Mouse (Mus musculus) heart, postnatal 25 days (tissue): ENCODE measurements around the gene Afm. TPM values are rescaled to one million over a fixed set of nuclear protein-coding genes. Genes with fewer than 3 reads are reported as not detected.

ENCODE experiments used
- DNase-seq: peaks from one replicate; pipeline ENCODE4 v3.0.0; 2022; ENCODE audit warnings: low spot score
- intact Hi-C: fragments of 180-260 bp; cut with DNase I; formaldehyde crosslinking; loops from one replicate; pipeline ENCODE4 v1.15.1; 2025
- total RNA-seq, 2 experiments: library from RNA; stranded (reverse); gene quantifications; 2 replicates each; pipeline ENCODE4 v1.2.3; 2021

The Afm gene
- total RNA-seq, 2 experiments from 2014 or later: not detected

DNA sequence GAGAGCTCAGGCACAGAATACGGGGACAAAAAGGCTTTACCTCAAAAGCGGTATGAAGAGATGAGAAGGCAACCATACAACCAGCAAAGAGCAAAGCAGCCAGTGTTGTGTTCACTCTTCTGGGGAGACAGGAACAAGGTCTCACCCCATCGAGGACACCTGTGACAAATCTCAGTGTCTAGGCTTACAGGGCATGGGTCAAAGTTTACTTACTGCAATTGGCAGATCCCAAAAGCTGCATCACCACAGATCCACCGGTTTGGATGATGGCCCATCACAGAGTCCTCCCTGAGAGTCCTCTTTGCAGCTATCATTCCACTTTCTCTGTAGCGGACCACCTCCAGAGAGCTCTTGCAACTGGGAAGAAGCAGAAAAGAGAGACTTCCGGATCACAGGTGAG lies 3.2 kb upstream of the Afm start:
- intact Hi-C loops: no loop called here
- no peak for DNase-seq

DNA sequence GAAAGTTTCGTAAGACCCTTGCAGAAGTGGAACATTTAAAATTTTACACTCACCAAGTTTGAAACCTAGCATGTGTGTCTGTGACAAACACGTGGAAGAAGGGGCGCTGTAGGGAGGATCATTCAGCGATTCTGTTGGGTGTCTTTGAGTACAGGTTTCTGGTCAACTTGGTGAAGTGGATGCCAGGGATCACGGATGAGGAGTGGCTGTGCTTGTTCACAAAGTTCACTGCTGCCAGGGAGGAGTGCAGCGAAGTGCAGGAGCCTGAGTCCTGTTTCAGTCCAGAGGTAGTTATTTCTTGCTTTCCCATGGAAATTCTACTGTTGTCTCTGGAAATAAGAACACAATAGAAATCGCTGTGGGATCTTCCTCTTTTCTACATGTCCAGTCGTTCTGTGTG lies 32.5 kb downstream of the Afm start:
- no peak for DNase-seq
- intact Hi-C loops: no loop called here

DNA sequence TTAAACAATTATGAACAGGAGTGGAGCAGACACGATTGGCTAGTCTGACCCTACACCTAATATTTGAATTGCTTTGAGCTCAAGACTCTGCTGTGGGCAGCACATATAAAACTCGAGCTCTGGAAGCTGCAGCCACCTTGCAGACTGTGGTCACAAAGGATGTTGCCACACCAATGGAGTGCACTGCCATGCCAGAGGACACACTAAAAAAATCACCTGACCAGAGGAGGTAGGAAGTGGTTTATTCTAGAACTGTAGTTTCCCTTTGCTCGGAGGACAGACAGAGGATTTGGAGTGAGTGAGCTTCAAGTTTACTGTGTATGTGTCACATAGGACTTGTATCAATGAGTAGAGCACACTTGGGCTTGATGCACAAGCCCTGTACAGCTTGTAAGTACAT lies 37.3 kb downstream of the Afm start:
- intact Hi-C loops: no loop called here
- DNase-seq: no peak

DNA sequence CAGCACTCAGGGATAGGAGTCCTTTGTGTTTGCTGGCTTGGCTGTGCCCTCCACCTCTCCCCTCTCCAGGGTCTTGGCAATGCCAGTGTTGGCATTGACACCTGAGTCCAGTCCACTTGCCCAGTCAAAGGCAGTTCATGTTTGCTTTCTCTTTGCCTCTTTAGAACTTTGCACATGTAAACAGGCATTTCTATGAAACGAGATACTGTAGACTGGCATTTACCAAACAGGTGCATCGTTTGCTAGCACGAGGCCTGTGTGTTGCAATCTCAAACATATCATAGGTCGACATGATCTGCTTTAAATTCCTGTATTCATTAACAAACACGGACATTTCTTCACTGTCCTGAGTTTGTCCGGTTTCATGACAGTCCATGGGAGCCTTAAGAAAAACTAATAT lies 42.0 kb downstream of the Afm start, which contains the start of gene 5830473C10Rik:
Gene 5830473C10Rik, plus strand, starts transcription at position 365 of the 400 bp plus-strand sequence.
- no peak for DNase-seq
- intact Hi-C loops: no loop called here

DNA sequence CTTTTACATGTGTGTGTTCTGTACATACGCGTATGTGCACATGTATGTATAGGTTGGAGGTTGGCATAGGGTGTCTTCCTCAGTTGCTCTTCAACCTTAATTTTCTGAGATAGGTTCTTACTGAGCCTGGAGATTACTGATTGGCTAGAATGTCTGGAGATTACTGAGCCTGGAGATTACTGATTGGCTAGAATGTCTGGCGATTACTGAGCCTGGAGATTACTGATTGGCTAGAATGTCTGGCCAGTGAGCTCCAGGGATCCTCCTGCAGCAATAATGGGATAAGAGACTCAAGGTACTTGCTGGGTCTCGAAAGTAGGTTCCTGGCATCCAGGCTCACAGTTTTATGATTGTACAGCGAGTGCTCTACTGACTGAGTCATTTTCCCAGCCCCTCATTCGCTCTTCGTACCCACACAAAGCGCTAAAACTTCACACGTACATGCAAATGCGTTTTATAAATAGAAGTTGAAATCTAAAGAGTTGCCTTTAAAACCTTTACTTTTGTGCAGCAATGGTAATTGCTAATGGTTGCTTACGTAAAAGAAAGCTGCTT lies 43.1 kb downstream of the Afm start:
- DNase-seq: no peak
- intact Hi-C loops: no loop called here

DNA sequence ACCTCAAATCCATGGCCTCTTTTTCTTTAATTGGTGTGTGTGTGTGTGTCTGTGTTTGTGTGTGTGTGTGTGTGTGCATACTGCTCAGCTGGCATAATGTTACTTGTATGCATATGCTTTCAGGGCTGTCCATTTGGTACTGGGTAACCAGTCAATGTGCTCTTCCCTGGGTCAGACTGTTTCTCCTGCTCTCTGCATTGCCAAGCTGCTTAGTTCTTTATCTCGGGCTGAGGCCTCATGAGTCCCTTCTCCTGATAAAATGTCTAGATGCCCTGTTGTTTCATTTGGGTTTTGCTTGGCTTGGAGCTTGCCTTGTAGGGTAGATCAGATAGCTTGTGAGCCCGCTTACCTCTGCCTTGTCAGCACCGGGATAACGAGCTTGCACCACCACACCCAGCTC lies 44.1 kb downstream of the Afm start:
- intact Hi-C loops: no loop called here
- DNase-seq: no peak

DNA sequence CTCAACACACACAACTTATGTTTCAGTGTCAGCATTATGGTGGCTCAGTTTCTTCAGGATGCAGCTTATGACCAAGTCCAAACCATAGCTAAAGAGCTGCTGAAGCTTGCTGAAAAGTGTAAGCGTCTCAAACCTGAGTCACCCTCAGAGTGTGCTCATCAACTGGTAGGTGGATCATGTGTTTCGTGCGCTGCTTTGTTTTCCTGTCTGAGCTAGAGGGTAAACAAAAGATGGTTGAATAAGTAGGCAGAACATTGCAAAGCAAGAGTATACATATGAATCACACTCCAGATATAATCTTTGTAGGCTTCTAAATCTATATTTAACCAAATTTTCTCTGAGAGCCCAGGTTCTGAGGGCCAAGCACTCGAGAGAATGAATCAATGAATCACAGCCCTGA lies 45.4 kb downstream of the Afm start:
- DNase-seq: no peak
- intact Hi-C loops: no loop called here

DNA sequence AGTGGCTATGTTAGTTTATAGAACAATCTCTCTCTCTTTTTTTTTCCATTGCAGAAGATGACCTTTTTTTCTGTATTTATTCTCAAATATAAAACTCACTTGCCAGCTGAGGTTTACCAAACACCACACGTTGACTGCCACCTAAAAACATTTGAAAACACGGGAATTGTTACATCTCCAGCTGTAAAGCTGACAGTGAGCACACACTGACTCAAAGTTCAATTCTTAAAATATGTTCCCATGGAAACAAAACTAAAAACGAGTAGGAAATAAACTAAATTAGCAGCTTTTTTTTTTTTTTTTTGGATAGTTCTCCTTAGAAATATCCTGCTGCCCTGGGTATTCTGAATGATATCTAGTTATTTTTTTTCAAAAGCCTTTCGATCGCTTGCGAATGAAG lies 46.5 kb downstream of the Afm start:
- no peak for DNase-seq
- intact Hi-C loops: no loop called here

DNA sequence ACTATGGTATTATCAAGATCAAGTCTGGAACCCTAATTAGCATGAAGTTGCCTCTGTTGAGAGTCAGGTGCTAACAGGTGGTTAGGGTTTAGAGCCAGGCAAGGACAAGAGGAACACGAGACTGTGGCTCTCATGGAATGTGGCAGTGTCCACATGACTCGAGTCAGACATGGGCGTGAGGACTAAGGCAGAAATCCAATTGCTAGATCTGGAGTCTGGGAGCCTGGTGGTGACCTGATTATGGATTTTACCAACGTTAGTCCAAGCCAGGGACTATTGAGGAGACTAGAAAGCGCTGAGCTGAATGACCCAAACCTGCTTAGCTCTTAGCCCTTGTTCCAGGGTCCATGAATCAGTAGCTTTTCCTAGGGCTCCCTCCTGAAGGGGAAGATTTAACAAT lies 49.1 kb downstream of the Afm start:
- no peak for DNase-seq
- intact Hi-C loops: no loop called here

DNA sequence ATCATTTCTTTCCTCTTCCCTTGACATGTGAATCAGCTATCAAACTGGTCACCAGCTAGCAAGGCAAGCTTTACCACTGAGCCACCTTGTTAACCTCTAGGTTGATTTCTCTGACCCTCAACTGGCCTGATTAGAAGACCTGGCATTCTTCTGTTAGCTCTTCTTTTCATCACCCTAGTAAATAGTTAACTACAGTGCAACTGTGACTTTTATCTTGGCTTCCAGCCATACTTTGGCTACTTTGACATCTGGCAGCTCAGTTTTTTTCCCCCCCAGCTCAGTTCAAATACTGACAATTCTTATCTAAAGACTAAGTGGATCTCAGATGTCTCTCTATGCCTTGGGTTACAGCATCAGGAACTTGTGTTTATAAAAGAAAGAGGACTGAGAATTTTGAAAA lies 49.6 kb downstream of the Afm start:
- DNase-seq: no peak
- intact Hi-C loops: no loop called here

DNA sequence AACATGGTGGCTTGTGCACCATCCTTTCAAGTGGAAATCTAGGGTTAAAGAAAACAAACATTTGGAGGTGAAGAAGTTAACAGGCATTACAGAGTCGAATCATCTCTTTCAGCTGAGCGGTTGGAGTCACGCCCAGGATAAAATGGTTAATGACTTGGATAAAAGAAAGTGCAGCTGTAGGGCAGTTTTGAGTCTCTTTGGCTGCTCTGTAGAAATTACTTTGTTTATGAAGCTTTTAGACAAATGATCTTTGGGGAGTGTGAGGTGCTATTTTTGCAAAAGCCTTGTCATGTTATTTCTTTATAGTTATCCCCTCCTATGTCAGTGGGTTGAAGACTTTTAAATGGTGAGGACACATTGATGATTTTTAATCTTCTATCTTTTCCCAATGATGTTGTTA lies 52.5 kb downstream of the Afm start:
- intact Hi-C loops: no loop called here
- no peak for DNase-seq

DNA sequence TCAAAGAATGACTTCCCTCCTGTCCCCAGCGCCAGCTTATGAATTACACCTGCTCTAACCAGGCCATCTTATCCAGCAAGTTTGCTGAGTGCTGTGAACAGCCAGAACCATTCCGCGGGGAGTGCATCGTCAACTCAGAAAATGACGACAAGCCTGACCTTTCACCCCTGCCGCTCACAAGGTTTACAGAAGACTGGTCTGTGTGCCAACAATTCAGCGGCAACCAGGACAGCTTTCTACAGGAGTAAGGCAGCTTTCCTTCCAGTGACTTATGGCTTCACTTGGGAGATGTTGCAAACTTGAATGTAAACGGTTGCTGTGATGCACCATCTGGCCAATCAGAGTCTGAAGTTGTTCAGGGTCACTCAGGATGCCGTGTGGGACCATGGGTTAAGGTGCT lies 59.0 kb downstream of the Afm start:
- intact Hi-C loops: no loop called here
- DNase-seq: no peak

DNA sequence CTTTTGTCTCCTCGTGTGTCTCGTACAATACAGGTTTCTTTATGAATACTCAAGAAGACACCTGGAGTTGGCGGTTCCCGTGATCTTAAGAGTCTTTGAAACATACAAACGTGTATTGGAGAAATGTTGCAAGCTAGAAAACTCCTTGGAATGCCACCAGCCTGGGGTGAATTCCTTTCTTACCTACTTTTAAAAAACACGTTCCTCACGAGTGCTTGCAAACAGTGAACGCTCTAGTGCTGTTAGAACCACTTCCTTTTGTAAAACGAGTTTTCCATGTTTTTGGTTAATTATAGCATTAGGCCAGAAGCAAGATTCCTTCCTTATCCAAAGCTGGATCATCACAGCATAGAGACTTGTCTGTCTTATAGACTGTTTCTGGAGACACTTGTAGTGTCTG lies 60.8 kb downstream of the Afm start:
- no peak for DNase-seq
- intact Hi-C loops: no loop called here

DNA sequence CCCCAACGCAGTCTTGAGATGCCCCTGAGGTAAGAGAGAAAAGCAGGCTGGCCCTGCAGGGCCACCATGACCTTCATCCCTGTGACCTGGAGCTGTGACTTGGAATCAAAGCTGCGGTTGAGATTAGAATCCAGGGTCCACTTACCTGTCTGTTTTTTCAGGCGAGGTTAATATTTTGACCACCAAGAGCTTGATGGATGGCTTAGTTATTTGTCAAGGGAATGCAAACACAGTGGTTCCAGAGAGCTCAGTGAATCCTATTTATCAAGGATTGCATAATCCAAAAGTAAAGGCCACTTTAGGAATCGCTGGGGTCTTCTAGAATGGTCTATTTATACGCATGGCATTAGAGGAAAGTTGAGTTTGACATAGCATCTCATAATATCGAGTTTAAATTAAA lies 63.4 kb downstream of the Afm start:
- no peak for DNase-seq
- intact Hi-C loops: no loop called here

DNA sequence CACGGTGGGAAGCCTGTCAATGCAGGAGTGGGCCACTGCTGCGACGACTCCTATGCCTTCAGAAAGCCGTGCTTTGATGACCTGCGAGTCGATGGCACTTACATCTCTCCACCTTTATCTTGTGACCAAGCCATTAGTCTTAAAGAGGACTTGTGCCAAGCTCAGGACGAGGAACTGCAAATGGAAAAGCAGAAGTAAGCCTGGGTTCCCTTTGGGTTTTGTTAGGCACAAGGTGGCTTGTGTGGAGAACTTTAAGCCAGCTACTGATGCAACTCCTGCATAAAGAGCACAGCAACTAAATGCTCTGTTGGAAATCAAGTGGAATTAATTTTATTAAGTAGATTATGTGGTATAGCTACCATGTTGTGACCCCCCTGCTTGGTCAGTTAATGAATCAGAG lies 66.1 kb downstream of the Afm start:
- no peak for DNase-seq
- intact Hi-C loops: loop anchor here (5.0 kb wide), 2 partner anchors 177 to 382 kb away; no protein-coding TSS in a partner anchor

DNA sequence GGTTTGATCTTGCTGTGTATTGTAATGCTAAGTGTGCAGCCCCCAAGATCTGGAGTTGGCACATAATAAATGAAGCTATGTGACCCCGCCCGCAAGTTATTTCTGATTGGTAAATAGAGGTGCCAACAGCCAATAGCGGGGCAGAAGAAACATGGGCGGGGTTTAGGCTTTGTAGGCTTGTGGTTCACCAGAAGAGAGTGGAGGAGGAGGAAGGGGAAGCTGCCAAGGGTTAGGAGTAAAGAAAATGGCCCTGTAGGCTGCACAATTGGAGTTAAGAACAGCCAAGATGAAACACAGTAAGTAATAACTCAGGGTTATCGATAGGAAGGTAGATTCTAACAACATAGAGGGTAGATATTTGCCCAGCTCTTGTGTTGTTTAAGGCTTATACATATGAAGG lies 67.8 kb downstream of the Afm start:
- no peak for DNase-seq
- intact Hi-C loops: loop anchor here (5.0 kb wide), 2 partner anchors 179 to 384 kb away; no protein-coding TSS in a partner anchor

DNA sequence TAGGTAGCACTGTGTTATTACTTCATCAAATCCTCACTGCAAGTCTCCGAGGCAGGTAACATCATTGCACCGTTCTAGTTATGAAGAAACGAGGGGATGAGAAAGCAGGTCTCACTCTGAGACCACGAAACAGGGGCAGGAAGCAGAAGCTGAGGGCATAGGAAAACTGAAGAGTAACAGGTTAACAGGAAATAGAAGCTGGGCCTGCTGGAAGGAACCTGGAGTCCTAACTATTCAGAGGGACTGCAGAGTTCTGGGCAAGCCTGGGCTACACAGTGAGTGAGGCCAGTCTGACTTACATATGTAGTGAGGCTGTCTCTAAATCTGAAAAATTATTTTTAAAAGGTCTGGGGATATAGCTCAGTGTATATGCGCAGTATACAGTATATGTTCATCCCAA lies 69.4 kb downstream of the Afm start:
- no peak for DNase-seq
- intact Hi-C loops: loop anchor here (5.0 kb wide), 2 partner anchors 181 to 386 kb away; no protein-coding TSS in a partner anchor

DNA sequence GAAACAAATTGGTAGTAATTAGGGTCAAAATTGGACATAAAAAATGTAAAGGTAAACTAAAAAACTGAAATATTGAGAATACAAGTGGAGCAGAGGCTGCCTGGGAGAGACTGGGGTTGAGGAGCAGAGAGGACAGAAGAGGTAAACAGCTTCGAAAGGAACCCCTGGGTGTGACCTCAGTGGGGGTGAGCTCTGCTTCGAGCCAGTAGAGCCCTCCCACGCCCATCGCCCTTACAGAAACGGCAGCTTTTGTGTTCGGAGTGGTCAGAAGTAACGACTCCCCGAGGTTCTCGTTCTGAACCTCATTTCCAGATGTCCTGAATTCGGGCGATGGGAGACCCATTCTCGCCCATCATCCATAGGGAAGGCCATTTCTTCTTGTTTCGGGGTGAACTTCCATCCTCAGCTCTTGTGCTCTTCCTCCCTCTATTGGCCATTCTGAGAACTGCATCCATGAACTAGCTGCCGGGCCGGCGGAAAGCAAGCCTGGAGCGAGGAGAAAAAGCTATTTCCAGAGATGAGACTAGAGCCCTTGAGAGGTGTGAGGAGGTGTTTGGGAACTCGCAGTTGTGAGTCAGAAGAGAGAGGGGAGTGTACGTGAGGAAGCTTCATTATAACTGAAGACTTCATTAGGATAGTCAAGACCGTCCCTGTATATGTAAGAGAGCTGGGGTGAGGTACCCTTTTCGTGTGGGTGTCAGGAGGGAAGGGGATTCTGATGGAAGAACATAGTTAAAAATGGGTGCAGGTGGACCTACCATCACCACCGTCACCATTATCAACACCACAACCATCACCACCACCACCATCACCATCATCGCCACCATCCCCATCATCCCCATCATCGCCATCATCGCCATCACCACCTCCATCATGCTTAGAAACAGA lies 70.2 kb downstream of the Afm start:
- DNase-seq: no peak
- intact Hi-C loops: loop anchor here (5.0 kb wide), 2 partner anchors 182 to 387 kb away; no protein-coding TSS in a partner anchor

DNA sequence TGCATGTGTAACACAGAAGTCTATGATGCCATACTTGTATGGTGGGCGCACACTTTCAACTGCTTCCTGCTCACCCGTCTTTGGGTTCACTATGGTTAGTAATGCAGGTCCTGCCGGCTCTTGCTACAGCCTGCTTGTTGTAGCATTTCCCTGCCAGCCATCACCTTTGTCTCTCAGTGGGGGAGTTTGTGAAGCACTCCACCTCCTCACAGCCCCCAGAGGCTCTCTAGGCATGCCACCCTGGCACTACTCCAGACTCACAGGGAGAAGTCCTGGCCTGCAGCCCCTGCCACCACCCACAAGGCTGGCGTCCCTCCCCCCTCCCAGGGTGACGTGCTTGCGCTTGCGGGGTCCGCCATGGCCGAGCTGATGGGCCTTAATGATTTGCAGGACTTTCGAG lies 71.9 kb downstream of the Afm start:
- intact Hi-C loops: no loop called here
- no peak for DNase-seq

DNA sequence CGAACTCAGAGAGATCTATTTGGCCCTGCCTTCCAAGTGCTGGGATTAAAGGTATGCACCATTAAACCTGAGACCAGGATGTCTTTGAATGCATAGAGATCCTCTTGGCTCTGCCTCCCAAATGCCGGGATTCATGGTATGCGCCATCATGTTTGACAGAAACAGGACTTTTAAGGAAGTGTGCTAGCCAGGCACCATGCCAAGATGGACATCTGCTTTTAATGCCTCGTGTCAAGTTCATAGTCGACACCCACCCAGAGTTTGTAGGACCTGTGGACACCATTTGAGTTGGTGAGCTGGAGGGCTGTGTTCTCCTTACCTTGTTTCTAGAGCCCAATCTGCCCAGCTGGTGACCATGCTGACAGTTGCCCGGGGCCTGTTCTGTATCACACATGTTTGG lies 73.2 kb downstream of the Afm start:
- intact Hi-C loops: no loop called here

DNA sequence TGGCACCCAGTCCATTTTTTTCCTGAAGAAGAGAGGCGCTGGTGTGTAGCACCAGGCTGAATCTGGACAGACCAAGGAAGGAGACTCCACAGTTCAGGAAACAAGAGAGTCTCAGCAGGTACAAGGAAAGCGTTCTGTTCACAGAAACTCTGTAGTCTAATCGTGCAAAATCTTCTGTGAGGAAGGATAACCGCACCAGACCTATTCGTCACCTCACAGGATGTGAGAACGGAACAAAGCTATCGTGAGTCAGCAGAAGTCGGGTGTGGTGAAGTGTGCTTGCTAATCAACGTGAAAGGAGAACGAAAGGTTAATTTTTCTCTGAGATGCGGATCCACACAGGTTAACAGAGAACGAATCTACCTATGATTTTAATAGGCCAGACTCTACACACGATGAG lies 76.2 kb downstream of the Afm start:
- intact Hi-C loops: no loop called here

More for the DNA sequence above, 73.2 kb downstream of the Afm start:
- DNase-seq: no peak

DNA sequence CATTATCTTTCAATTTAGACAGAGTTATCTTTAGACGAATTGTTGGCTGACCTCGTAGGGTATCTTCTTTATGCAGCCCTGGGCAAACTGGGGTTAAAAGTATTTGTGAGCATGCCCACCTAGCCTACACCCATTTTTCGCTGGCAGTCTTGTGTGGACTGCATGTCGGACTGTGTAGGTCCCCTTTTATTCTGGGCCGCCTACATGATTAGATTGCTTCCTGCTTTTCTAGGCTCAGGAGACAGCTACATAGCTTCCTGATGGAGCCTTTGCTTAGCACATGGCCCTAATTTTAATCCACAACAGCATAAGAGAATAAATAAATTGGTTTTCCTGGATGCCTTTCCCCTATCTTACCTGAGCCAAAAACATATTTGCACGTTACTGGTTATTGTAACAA lies 77.4 kb downstream of the Afm start:
- intact Hi-C loops: no loop called here
- DNase-seq: no peak

More for the DNA sequence above, 76.2 kb downstream of the Afm start:
- no peak for DNase-seq
